Mouse (Mus musculus): Measurements from ENCODE around the gene Camk1. TPM values are rescaled to one million over a fixed set of nuclear protein-coding genes. Genes with fewer than 3 reads are reported as not detected.

Camk1 gene
- total RNA-seq, 1 experiment from 2014 or later, result 116 TPM

Other genes starting within 250 kb of the Camk1 start
- gene Lhfpl4, start 148.6 kb downstream of the Camk1 start, total RNA-seq (2017), result not detected in 3 replicates
- 40.8 to 50.3 TPM (median 42.0 TPM) in 3 replicates for gene Mtmr14, start 106.1 kb downstream of the Camk1 start, total RNA-seq (2017)
- gene Cpne9, start 61.7 kb downstream of the Camk1 start, total RNA-seq (2017), result 0.19 to 0.75 TPM in 2 of 3 replicates, not detected in the other
- gene Brpf1, start 36.8 kb downstream of the Camk1 start, total RNA-seq (2017), result 77.8 to 91.4 TPM (median 83.9 TPM) in 3 replicates
- 6.4 to 12.2 TPM (median 9.2 TPM) in 3 replicates for gene Ogg1, start 17.0 kb downstream of the Camk1 start, total RNA-seq (2017)
- 7.9 to 22.4 TPM (median 9.8 TPM) in 3 replicates for gene Tada3, start 33.9 kb upstream of the Camk1 start, total RNA-seq (2017)
- gene Arpc4, start 34.1 kb upstream of the Camk1 start, total RNA-seq (2017), result 296 to 345 TPM (median 318 TPM) in 3 replicates
- gene Ttll3, start 45.3 kb upstream of the Camk1 start, total RNA-seq (2017), result 12.9 to 26.5 TPM (median 15.3 TPM) in 3 replicates
- 0.96 to 6.9 TPM (median 4.4 TPM) in 3 replicates for gene Rpusd3, start 75.4 kb upstream of the Camk1 start, total RNA-seq (2017)
- not detected in 3 replicates for gene Cidec, start 91.8 kb upstream of the Camk1 start, total RNA-seq (2017)
- gene Jagn1, start 98.6 kb upstream of the Camk1 start, total RNA-seq (2017), result 6.8 to 22.3 TPM (median 21.0 TPM) in 3 replicates
- gene Il17re, start 114.5 kb upstream of the Camk1 start, total RNA-seq (2017), result not detected in 3 replicates
- gene Il17rc, start 127.4 kb upstream of the Camk1 start, total RNA-seq (2017), result not detected in 3 replicates
- gene Creld1, start 139.3 kb upstream of the Camk1 start, total RNA-seq (2017), result 0.85 to 6.1 TPM (median 3.4 TPM) in 3 replicates
- gene Prrt3, start 157.9 kb upstream of the Camk1 start, total RNA-seq (2017), result not detected in 3 replicates
- gene Emc3, start 187.7 kb upstream of the Camk1 start, total RNA-seq (2017), result 37.2 to 57.0 TPM (median 50.1 TPM) in 3 replicates
- 0.29 to 1.8 TPM (median 1.7 TPM) in 3 replicates for gene Fancd2, start 187.7 kb upstream of the Camk1 start, total RNA-seq (2017)

Data from monocyte, adult 5-6 weeks (primary cell).